Mouse (Mus musculus): ENCODE data around the gene Stab1.

Stab1 gene

GRCm38 (mm10) chr14:31161638-31162037 is 6.8 kb downstream of the Stab1 start:
- DNase-seq: no peak

- DNase-seq: peak; percentile 91
These were observed 7.2 kb downstream of the Stab1 start for GRCm38 (mm10) chr14:31161191-31161590.

- peak; percentile 94 for DNase-seq
These were observed 8.0 kb downstream of the Stab1 start for GRCm38 (mm10) chr14:31160196-31161150.

GRCm38 (mm10) chr14:31145694-31146093 is 22.7 kb downstream of the Stab1 start:
- no peak for DNase-seq

- DNase-seq: peak; percentile 90
These were observed 27.4 kb downstream of the Stab1 start for GRCm38 (mm10) chr14:31141011-31141410.

- DNase-seq: peak; percentile 91
These were observed 28.3 kb downstream of the Stab1 start for GRCm38 (mm10) chr14:31140141-31140540.

- peak; percentile 90 for DNase-seq
These were observed 28.8 kb downstream of the Stab1 start for GRCm38 (mm10) chr14:31139666-31140065.

- DNase-seq: peak; percentile 91
These were observed 29.5 kb downstream of the Stab1 start for GRCm38 (mm10) chr14:31138897-31139429.

- peak; percentile 91 for DNase-seq
These were observed 30.1 kb downstream of the Stab1 start for GRCm38 (mm10) chr14:31138219-31138896.

GRCm38 (mm10) chr14:31137791-31138190 is 30.6 kb downstream of the Stab1 start:
- peak; percentile 97 for DNase-seq

GRCm38 (mm10) chr14:31137281-31137595 is 31.2 kb downstream of the Stab1 start:
- peak; percentile 92 for DNase-seq

GRCm38 (mm10) chr14:31136411-31137280 is 31.8 kb downstream of the Stab1 start:
- peak; percentile 93 for DNase-seq

GRCm38 (mm10) chr14:31135495-31136410 is 32.7 kb downstream of the Stab1 start:
- peak; percentile 93 for DNase-seq

GRCm38 (mm10) chr14:31134015-31135000 is 34.1 kb downstream of the Stab1 start:
- peak; percentile 94 for DNase-seq

GRCm38 (mm10) chr14:31133023-31133665 is 35.3 kb downstream of the Stab1 start:
- peak; percentile 93 for DNase-seq

GRCm38 (mm10) chr14:31132491-31132975 is 35.9 kb downstream of the Stab1 start:
- DNase-seq: peak; percentile 89

GRCm38 (mm10) chr14:31132031-31132430 is 36.4 kb downstream of the Stab1 start:
- DNase-seq: peak; percentile 95

- peak; percentile 94 for DNase-seq
These were observed 37.1 kb downstream of the Stab1 start for GRCm38 (mm10) chr14:31131272-31131821.

Data from heart, adult 11 months (tissue).